Mouse (Mus musculus): ENCODE measurements around the gene Lbhd1. TPM values are rescaled to one million over a fixed set of nuclear protein-coding genes. Genes with fewer than 3 reads are reported as not detected.

Lbhd1 gene
- polyA plus RNA-seq (2017; shearing (Covaris generic)), result 75.6 TPM

DNA sequence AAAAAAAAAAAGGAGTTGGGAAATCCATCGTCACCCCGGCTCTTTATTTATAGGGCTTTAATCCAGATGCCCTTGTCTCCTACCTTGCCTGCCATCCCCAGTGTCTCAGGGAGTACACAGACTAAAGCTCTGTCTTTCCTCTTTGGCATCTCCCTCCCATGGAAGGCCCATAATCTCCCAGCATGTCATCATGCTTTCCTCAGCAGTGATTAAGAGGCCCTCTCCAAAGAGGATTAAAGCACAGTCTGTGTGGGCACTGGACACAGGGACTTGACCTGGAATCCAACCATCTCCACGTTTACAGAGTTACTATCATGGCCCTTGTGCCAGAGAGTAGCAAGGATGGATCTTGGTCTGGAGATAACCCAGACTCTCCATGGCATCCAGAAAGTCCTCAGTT, at the start of gene Lbhd1, which contains the start of gene Gm49403:
Lbhd1 (plus strand) TSS at position 117 of the 400 bp plus-strand sequence.
Gm49403 (plus strand) TSS at position 315 of the 400 bp plus-strand sequence.

DNA sequence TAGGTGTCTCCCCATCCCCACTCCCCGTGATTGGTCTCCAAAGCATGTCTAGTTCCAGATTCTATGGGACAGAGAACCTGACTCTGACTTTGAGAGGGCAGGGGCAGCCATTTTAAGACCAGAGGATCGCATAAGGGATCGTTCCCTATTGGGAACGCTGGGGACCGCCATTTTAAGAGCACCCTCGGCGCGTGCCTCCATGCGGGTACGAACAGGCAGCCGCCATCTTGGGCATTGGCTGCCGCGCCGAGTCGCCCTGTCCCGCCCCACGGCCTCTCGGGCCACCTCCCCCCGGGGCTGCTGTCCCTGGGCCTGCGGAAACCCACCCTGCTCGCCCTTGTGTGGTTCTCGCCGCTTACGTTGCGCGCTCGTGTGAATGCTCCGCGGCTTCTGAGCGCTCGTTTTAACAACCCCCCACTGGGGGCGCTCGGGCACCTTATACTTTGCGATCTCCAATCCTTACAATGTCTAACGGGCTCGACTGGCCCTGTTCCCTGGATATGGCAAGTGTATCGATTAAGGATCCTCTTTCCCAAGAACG, 46.2 kb upstream of the Lbhd1 start, which contains the start of gene Bscl2:
Bscl2 (plus strand) TSS at position 217 of the 541 bp plus-strand sequence.

DNA sequence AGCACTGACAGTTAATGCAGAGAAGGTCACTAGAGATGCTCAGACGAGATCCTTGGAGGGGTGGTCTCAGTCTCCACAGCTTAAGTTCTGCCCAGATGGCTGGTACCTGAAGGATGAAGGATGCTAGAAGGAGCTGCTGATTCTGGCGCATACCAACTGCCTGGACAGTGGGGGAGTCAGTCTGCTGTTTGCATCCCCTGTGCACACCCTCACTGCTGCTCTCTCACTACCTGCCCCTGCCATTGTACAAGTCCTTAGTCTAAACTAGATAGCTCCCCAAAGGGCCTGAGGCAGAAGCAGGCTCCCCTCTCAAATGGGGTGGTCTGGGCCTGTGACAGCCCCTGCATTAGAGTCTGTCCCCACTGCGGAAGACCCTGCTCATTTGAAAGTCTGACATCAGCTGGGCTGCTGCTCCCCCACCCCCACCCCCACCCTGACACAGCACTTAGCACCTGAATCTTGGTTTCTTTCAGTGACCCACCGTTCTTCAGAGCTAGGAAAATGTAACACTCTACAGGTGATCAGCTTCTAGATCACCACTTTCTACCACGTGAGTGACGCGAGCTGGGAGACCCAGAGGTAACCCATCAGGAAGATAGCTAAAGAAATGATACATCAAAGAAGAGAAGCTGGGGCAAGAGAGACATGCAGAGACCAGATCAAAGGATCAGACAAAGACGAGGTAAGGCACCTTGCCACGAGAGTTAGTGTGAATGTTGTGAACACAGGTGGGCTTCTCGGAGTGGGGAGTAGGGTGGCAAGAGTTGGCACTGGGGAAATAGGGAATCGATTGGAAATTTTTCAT, 44.2 kb upstream of the Lbhd1 start, which contains the start of gene Gng3:
Gng3 (minus strand) TSS at position 92 of the 805 bp plus-strand sequence.

DNA sequence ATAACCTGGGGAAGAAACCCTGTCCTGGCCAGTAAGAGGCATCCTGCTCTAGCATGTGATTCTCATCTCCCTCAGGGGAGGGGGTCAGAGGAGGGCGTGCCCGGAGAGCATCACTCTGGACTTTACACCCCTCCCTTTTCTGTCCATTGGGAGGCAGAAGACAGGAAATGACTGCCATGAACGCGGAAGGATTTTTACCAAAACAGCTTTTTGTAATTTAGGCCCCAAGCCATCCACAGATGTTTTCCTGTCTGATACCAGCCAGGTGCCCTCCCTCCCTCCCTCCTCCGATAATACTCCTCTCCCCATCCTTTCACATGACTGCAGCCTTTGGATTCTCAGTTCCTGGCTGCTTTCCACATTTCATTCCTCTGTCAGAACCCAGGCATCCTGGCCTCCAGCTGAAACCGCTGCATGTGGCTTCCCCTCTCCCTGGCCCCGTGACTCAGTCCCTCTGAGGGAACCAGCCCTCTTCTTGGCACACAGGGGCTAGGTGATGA, 33.1 kb upstream of the Lbhd1 start, which contains the start of gene Lrrn4cl:
Lrrn4cl (plus strand) TSS at position 367 of the 500 bp plus-strand sequence.

DNA sequence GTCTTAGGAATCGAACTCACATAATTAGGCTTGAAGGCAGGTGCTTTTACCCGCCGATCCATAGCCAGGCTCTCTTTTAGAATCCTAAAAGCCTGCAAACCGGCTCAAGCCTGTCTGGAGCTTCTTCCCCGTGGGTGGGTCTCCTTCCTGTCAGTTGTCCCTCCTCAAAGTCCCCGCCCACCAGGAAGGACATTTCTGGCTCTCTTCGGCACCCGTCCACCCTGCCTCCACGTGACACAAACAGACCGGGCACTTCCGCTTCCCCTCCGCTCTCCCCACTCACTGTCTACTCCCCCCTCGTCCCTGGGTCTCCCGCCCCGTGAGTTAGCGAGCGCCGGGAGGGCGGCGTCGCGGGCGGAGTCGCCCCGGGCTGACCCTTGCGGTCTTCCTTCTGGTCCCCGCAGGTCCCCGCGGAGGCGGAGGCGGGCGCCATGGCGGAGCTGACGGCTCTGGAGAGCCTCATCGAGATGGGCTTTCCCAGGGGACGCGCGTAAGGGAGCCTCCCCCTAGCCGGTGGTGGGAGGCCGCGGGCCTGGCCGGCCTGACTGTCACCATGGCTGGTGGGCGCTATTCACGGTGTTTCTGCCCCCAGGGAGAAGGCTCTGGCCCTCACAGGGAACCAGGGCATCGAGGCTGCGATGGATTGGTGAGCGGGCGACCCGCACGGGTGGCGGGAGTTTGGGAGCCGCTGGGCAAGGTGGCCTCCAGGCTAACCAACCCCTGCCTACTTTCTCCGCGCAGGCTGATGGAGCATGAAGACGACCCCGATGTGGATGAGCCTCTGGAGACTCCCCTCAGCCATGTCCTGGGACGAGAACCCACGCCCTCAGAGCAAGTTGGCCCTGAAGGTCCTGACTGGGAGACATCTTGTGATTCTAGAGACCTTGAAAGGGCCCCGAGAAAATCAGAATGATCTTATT, 12.0 kb upstream of the Lbhd1 start, which contains the start of gene Ubxn1:
Ubxn1 (plus strand) TSS at position 230 of the 920 bp plus-strand sequence.

DNA sequence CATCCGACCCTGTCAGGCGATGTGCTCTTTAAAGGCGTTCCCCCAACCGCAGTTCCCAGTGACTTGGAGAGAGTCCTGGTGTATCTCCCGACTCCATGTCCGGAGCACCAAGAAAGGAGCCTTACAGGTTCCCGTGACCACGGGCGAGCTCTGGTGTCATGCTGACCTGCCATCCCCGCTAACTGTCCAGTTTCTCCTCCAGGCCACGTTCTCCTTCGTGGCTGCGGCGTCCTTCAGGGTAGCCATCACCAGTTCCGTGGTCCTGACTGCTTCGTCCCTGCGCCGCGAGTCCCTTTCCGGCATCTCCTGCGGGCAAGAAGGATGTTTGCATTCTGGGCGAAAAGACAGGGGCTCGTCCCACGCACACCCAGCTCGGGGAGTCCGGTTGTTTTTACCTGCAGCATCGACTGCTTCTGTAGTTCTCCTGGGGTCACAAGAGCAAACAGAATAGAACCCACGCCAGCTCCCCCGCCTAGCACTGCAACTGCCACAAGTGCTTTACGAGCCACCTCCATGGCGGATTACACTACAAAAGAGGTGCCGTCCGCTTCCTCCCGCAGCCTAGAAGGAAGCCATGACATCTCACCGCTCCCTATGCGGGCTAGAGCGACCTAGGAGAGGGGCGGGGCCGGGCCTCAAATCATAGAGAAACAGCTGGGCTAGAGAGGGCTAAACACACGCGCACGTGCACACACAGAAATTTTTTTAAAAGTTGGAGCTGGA, 3.1 kb upstream of the Lbhd1 start, which contains the start of gene Uqcc3:
Uqcc3 (minus strand) TSS at position 613 of the 723 bp plus-strand sequence.

DNA sequence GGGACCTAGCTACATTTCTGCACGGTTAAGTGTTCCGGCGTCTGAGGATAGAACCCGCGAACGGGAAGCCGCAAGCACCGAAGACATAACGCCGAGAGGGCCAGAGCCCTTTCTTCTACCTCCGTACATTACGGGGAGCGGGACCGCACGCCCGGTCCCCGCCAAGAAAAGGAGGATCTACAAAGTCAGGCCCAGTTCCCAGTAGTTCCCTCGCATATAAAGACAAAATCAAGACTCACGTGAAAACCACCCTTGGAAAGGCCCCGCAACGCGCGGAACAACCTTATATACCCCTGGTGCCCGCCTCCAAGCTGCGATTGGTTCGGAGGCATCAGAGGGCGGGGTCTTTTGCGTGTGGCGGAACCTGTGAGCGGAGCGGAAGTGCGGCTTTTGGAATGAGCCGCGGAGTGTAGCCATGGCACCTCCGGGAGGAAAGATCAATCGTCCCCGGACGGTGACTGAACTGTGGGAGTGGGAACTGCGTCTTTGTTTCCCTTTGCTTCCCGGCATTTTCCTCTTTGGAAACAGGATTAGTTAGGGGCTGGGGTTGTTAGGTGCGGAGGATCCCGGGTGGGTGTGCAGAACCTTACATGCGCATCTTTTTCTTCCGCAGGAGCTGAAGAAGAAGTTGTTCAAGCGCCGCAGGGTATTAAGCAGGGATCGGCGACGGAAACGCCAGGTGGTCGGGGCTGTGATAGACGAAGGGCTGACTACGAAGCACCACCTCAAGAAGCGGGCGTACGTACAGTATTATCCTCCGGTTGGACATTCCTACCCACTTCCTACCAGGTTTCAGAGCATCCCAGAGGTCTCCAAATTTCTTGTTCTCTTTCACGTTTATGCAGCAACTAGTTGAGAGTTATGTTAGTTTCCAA, 5.2 kb downstream of the Lbhd1 start, which contains the start of the genes 1810009A15Rik and Gm49416:
1810009A15Rik (plus strand) TSS at position 343 of the 875 bp plus-strand sequence.
Gm49416 (plus strand) TSS at position 416 of the 875 bp plus-strand sequence.

DNA sequence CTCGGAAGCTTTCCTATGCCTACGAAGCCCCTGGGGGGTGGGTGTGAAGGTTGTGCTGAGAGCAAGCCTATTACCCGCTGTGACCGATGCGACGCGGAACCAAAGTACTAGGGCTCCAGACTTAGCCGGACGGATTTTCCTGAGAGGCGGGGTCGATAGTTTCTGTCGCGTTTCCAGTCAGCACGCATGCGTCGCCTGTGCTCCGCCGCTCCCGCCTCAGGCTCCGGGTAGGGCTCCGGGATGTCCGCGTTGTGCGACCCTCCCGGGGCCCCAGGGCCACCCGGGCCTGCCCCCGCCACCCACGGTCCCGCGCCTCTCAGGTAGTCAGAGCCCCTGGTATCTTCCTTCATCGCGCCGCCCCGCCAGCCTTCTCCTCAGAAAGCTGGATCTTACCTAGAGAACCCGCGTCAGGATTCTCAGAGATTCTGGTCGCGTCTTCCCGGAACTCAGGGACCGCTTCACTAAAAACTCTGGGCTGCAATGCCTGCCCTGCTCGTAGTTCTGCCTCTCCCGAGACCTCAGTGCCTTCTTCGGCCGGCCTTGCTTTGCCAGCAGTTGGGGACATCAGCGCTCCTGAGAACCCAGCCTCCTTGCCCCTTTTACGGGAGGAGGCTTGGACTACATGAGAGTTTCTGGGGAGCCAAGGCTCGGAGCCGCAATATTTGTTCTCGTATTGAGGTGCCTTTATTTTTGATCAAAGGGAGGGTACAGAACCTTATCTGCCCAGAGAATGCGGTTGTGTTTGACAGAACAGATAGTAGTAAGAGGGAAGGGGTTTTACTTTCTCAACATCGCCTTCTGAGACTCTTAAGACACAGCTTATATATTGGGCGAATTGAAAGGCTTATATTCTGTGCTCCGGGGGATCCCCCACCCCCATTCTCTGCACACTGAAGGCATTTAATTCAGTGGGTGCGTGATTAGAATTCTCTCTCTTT, 9.6 kb downstream of the Lbhd1 start, which contains the start of gene Ints5:
Ints5 (plus strand) TSS at position 177 of the 938 bp plus-strand sequence.

DNA sequence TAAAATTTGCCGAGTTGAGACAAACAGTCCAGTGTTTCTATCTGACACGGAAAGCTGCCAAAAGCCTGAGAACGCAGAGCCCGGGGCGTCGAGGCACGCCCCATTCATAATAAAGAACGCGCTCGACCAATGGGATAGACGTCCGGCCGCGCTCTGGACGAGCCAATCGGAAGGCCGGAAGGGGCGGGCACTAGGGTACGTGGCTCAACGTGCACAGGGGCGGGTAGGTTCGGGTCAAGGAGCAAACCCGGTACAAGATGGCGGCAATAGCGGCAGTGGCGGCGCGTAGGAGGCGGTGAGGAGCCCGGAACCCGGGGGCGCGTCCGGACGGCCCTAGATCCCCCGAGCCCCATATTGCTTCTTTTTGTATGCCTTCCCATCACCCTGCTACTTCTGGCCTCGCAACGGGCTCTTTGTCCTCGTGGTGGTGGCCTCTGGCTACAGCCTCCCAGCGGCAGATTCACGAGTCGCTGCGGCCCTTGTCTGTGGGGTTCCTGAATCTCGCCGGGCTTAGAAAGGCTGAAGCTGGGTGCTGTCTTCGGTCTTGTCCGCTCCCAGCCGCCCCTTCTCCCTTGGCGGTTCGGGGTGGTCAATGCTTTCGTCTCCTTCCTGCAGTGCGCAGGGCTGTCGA, 14.4 kb downstream of the Lbhd1 start, which contains the start of gene Ganab:
Ganab (plus strand) TSS at position 207 of the 631 bp plus-strand sequence.

DNA sequence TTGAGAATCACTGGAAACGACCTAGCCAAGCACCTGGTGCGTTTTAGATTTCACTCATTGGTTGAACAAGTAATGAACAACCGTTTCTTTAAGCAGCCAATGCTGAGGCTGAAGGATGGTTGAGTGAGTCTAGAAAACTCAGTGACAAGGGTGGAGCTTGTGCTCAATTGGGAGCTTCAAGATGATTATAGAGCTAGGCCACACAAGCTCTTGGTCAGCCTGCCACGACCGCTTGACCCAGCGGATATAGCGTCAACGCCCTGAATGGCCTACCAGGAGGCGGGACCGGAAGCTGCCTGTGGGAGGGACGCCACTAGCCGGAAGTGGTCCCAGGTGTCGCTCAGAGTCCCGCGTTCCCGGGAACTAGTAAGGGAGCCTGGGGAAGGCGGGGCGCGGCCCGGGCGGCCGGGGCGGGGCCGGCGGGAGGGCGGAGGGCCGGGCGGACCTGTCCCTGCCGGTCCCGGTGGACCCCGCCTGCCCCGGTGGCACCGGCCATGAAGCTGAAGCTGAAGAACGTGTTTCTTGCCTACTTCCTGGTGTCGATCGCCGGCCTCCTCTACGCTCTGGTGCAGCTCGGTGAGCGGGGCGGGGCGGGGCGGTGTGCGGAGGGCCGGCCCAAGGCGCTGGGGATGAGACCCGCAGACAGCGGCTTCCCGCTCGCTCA, 36.7 kb downstream of the Lbhd1 start, which contains the start of gene B3gat3:
B3gat3 (plus strand) TSS at position 302 of the 664 bp plus-strand sequence.

DNA sequence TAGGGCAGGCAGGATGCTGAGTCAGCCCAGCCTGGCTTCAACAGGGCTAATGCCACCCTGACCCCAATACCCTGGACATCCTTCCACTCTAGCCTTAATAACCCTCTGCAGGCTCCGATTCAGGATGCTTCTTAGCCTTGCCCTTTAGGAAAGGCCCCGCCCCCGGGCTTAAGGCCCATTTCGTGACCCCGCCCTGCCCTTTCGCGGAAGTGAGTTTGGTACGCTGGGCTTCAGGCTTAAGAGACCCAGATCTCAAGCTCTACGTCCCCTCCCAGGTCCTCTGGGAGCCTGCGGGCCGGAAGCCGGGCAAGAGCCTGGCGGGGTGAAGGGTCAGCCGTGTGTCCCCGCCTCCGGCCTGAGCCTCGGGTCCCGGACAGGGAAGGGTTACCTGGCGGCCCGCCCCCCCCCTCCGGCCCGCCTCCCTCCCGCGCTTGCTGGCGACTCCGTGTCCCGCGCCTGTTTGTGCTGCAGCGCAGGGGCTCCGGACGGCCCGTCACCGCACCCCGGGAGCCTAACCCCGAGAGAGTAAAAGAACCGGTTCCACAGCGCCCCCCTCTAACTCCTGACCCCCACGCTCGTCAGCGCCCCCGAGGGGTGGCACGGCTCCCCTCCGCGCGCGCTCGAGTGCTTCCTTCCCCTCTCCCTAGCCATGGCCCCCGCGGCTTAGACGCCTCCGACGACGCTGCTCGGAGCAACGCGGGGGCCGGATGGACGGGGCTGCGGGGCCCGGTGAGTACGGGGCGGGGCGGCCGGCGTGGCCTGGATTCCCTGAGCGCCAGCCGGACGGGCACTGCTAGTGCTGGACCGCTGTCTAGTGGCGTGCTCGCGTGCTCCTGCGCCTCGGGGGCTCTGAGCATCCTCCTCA, 45.9 kb downstream of the Lbhd1 start, which contains the start of the genes Rom1 and Eml3:
Rom1 (minus strand) TSS at position 133 of the 865 bp plus-strand sequence.
Eml3 (plus strand) TSS at position 329 of the 865 bp plus-strand sequence.

DNA sequence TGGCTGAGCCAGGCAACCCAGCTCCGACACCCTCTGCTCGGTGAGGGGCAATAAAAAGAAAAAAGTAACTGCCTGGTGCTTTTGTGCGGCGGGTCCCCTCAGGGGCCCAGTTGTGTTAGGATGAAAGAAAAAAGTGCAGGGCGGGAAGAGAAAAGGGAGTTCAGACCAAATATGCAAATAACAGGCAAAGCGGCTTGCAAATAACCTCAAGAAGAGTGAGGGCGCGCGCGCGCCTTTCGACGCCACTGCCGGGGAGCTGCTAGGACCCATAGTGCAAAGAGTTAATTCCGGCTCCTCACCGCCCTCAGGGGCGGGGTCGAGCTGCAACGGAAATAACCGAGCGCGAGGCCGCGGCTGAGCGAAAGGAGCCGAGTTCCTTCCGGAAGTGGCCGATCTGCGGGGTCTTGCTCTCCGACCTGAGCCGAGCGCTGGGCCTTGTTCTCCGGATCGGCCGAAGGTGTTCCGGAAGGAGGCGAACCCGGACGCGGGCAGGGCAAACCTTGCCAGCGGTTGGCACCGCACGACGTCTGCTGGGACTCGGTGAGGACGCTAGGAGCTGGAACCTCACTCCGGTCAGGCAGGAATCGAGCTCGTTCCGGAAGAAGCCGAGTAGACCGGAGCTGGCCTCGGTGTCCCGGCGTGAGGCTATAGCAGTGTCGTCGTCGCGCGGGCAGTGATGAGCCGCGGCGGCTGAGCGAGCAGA, 58.1 kb downstream of the Lbhd1 start, which contains the start of gene Mta2:
Mta2 (plus strand) TSS at position 361 of the 703 bp plus-strand sequence.

